Mouse (Mus musculus) limb, embryonic 14.5 days (tissue): ENCODE results near the gene Gm5773. TPM values are rescaled to one million over a fixed set of nuclear protein-coding genes. Genes with fewer than 3 reads are reported as not detected.
"Not testable (repeated sequence)": the region's sequence is repeated elsewhere in the genome, so short reads cannot be mapped to it uniquely, and the experiment has no call there.

Experiments used
- ATAC-seq: fragments of 200-750 bp; cut with Nextera tagmentation; 2 replicates; pipeline ENCODE4 v1.8.0; 2017; ENCODE audit warnings: low read depth, moderate number of reproducible peaks, moderate TSS enrichment; ENCODE audit not compliant: low FRiP score
- DNase-seq: peaks from one replicate; pipeline ENCODE4 v3.0.0-alpha.2; 2015; ENCODE audit warnings: low spot score
- H3K27ac ChIP-seq: fragments of 300-500 bp; sonication (generic); replicated peaks from 2 replicates; pipeline ENCODE4 v1.5.1; 2014; ENCODE audit warnings: low read depth, mild to moderate bottlenecking, low read length, moderate library complexity, mixed read lengths
- H3K27me3 ChIP-seq: fragments of 300-500 bp; sonication (generic); 2 replicates; pipeline ENCODE4 v1.6.1; 2014; ENCODE audit warnings: low read length, mixed read lengths; ENCODE audit not compliant: control insufficient read depth, insufficient read depth
- H3K36me3 ChIP-seq: fragments of 300-500 bp; sonication (generic); 2 replicates; pipeline ENCODE4 v1.6.1; 2014; ENCODE audit warnings: mild to moderate bottlenecking, low read length, moderate library complexity, mixed read lengths; ENCODE audit not compliant: control insufficient read depth, insufficient read depth
- H3K4me1 ChIP-seq: fragments of 300-500 bp; sonication (generic); 2 replicates; pipeline ENCODE4 v1.6.1; 2014; ENCODE audit warnings: antibody characterized with exemption, low read length, mixed read lengths; ENCODE audit not compliant: control insufficient read depth, insufficient read depth
- H3K4me2 ChIP-seq: fragments of 300-500 bp; sonication (generic); replicated peaks from 2 replicates; pipeline ENCODE4 v1.6.1; 2014; ENCODE audit warnings: low read depth, mild to moderate bottlenecking, low read length, moderate library complexity; ENCODE audit not compliant: severe bottlenecking
- H3K4me3 ChIP-seq: fragments of 300-500 bp; sonication (generic); replicated peaks from 2 replicates; pipeline ENCODE4 v1.5.1; 2014; ENCODE audit warnings: low read length
- H3K9ac ChIP-seq: fragments of 300-500 bp; sonication (generic); 2 replicates; pipeline ENCODE4 v1.6.1; 2014; ENCODE audit warnings: mild to moderate bottlenecking, low read depth, low read length, moderate library complexity; ENCODE audit not compliant: severe bottlenecking
- H3K9me3 ChIP-seq: fragments of 300-500 bp; sonication (generic); 2 replicates; pipeline ENCODE4 v1.6.1; 2016; ENCODE audit warnings: low read length; ENCODE audit not compliant: control insufficient read depth
- WGBS: fragments of 180-500 bp; shearing (Covaris S2); extraction: QIAGEN DNeasy Blood & Tissue Kit; methylation state at CpG from one replicate; pipeline ENCODE4 v1.1.7; 2014; 5-methylcytosine and 5-hydroxymethylcytosine counted together
- polyA plus RNA-seq, 2 experiments: library from polyadenylated mRNA; depleted of rRNA in 1 of 2; stranded (reverse) in 1 of 2; unstranded in 1 of 2; fragments of >200 nt; fragmentation: Nextera tagmentation in 1 of 2; extraction: Ambion mirVana in 1 of 2; gene quantifications; 2 replicates each; pipeline versions ENCODE4 v1.2.1 to v1.2.3; 2012 to 2014

Gene Gm5773
- polyA plus RNA-seq (2012; rRNA removed) (not detected in 2 replicates), polyA plus RNA-seq (2014; fragmentation: Nextera tagmentation; extraction: Ambion mirVana) (not detected in 2 replicates)

DNA sequence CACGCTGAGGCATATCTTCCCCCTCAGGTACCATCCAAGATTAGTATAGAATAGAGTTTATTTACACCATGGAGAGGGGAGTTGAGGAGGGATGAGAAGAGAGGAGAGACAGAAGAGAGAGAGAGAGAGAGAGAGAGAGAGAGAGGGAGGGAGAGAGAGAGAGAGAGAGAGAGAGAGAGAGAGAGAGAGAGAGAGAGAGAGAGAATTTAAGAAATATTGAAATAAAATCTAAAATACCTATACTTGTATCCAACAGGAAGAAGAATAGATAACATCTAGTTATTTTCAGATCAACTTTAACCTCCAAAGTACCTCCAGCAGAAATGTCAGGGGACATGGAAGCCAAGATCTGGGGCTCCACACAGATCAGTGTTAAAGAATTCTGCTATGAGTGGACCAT lies at the start of gene Gm5773:
TSS of gene Gm5773 (plus strand) at position 301 of the 400 bp plus-strand sequence.
- not testable (repeated sequence) for H3K4me1 ChIP-seq, H3K9me3 ChIP-seq, H3K36me3 ChIP-seq, H3K4me3 ChIP-seq, ATAC-seq, DNase-seq, H3K9ac ChIP-seq, H3K27me3 ChIP-seq, H3K4me2 ChIP-seq, H3K27ac ChIP-seq
- 82% methylated on average over 1 of the region's 1 CpGs for WGBS

GRCm38 (mm10) chr3:93745475-93745874 lies 27.3 kb upstream of the Gm5773 start:
- H3K27me3 ChIP-seq, H3K4me2 ChIP-seq, ATAC-seq, H3K27ac ChIP-seq, H3K4me1 ChIP-seq, H3K9me3 ChIP-seq, H3K36me3 ChIP-seq, DNase-seq, H3K4me3 ChIP-seq, H3K9ac ChIP-seq: not testable (repeated sequence)
- WGBS, result 67% methylated on average over 1 of the region's 1 CpGs

- not testable (repeated sequence) for H3K9me3 ChIP-seq, H3K27ac ChIP-seq, H3K9ac ChIP-seq, DNase-seq, ATAC-seq, H3K4me2 ChIP-seq, H3K4me3 ChIP-seq, H3K36me3 ChIP-seq, H3K27me3 ChIP-seq, H3K4me1 ChIP-seq
- WGBS, result 88% methylated on average over 18 of the region's 18 CpGs
Observed at GRCm38 (mm10) chr3:93754022-93754421, 18.8 kb upstream of the Gm5773 start.

GRCm38 (mm10) chr3:93796098-93796497 lies 23.3 kb downstream of the Gm5773 start, which contains the start of gene Tdpoz4:
Gene Tdpoz4, plus strand, starts transcription at chr3:93796398.
- not testable (repeated sequence) for H3K9me3 ChIP-seq, DNase-seq, H3K27me3 ChIP-seq, H3K9ac ChIP-seq, H3K4me1 ChIP-seq, H3K4me2 ChIP-seq, ATAC-seq, H3K4me3 ChIP-seq, H3K27ac ChIP-seq, H3K36me3 ChIP-seq

- DNase-seq, H3K36me3 ChIP-seq, H3K27ac ChIP-seq, H3K4me2 ChIP-seq, H3K4me1 ChIP-seq, H3K27me3 ChIP-seq, H3K9ac ChIP-seq, ATAC-seq, H3K9me3 ChIP-seq, H3K4me3 ChIP-seq: not testable (repeated sequence)
Observed at GRCm38 (mm10) chr3:93813341-93813740, 40.5 kb downstream of the Gm5773 start.

Other genes starting within 250 kb of the Gm5773 start
- gene S100a10, start 217.9 kb upstream of the Gm5773 start, polyA plus RNA-seq (2012; rRNA removed), result 208 and 328 TPM in 2 replicates
- gene S100a10, start 217.9 kb upstream of the Gm5773 start, polyA plus RNA-seq (2014; fragmentation: Nextera tagmentation; extraction: Ambion mirVana), result 625 and 691 TPM in 2 replicates
- not detected in 2 replicates for gene Tdpoz2, start 120.3 kb upstream of the Gm5773 start, polyA plus RNA-seq (2012; rRNA removed)
- not detected in 2 replicates for gene Tdpoz2, start 120.3 kb upstream of the Gm5773 start, polyA plus RNA-seq (2014; fragmentation: Nextera tagmentation; extraction: Ambion mirVana)
- gene Tdpoz1, start 96.7 kb upstream of the Gm5773 start, polyA plus RNA-seq (2012; rRNA removed), result not detected in 2 replicates
- not detected in 2 replicates for gene Tdpoz1, start 96.7 kb upstream of the Gm5773 start, polyA plus RNA-seq (2014; fragmentation: Nextera tagmentation; extraction: Ambion mirVana)
- not detected in 2 replicates for gene Gm37596, start 79.9 kb upstream of the Gm5773 start, polyA plus RNA-seq (2012; rRNA removed)
- not detected in 2 replicates for gene Gm37596, start 79.9 kb upstream of the Gm5773 start, polyA plus RNA-seq (2014; fragmentation: Nextera tagmentation; extraction: Ambion mirVana)
- gene Tdpoz4, start 23.4 kb downstream of the Gm5773 start, polyA plus RNA-seq (2012; rRNA removed), result not detected in 2 replicates
- gene Tdpoz4, start 23.4 kb downstream of the Gm5773 start, polyA plus RNA-seq (2014; fragmentation: Nextera tagmentation; extraction: Ambion mirVana), result not detected in 2 replicates
- gene Tdpoz3, start 53.0 kb downstream of the Gm5773 start, polyA plus RNA-seq (2012; rRNA removed), result not detected in 2 replicates
- gene Tdpoz3, start 53.0 kb downstream of the Gm5773 start, polyA plus RNA-seq (2014; fragmentation: Nextera tagmentation; extraction: Ambion mirVana), result not detected in 2 replicates
- not detected in 2 replicates for gene Gm9117, start 170.5 kb downstream of the Gm5773 start, polyA plus RNA-seq (2012; rRNA removed)
- not detected in 2 replicates for gene Gm9117, start 170.5 kb downstream of the Gm5773 start, polyA plus RNA-seq (2014; fragmentation: Nextera tagmentation; extraction: Ambion mirVana)
- not detected in 2 replicates for gene Tdpoz5, start 188.3 kb downstream of the Gm5773 start, polyA plus RNA-seq (2012; rRNA removed)
- gene Tdpoz5, start 188.3 kb downstream of the Gm5773 start, polyA plus RNA-seq (2014; fragmentation: Nextera tagmentation; extraction: Ambion mirVana), result not detected in 2 replicates